Mouse (Mus musculus) kidney, postnatal 0 days (tissue): ENCODE data around the gene Cnnm2. TPM values are rescaled to one million over a fixed set of nuclear protein-coding genes. Genes with fewer than 3 reads are reported as not detected.

Experiments
- ATAC-seq: fragments of 200-750 bp; cut with Nextera tagmentation; replicated peaks from 2 replicates; pipeline ENCODE4 v1.8.0; 2017; ENCODE audit warnings: low read depth, moderate number of reproducible peaks, moderate TSS enrichment, moderate library complexity; ENCODE audit not compliant: low FRiP score
- DNase-seq: peaks from one replicate; pipeline ENCODE4 v3.0.0-alpha.2; 2016; ENCODE audit warnings: low spot score
- H3K27ac ChIP-seq: fragments of 300-500 bp; sonication (generic); 2 replicates; pipeline ENCODE4 v1.5.1; 2014; ENCODE audit warnings: mild to moderate bottlenecking
- H3K27me3 ChIP-seq: fragments of 300-500 bp; sonication (generic); 2 replicates; pipeline ENCODE4 v1.6.1; 2014; ENCODE audit warnings: low read length, mixed read lengths; ENCODE audit not compliant: insufficient read depth
- H3K36me3 ChIP-seq: fragments of 300-500 bp; sonication (generic); 2 replicates; pipeline ENCODE4 v1.6.1; 2014; ENCODE audit warnings: low read length, mixed read lengths; ENCODE audit not compliant: insufficient read depth
- H3K4me1 ChIP-seq: fragments of 300-500 bp; sonication (generic); replicated peaks from 2 replicates; pipeline ENCODE4 v1.6.1; 2014; ENCODE audit warnings: antibody characterized with exemption, low read length, mixed read lengths; ENCODE audit not compliant: insufficient read depth
- H3K4me2 ChIP-seq: fragments of 300-500 bp; sonication (generic); 2 replicates; pipeline ENCODE4 v1.6.1; 2014; ENCODE audit warnings: mild to moderate bottlenecking, low read length, moderate library complexity, mixed read lengths
- H3K4me3 ChIP-seq: fragments of 300-500 bp; sonication (generic); replicated peaks from 2 replicates; pipeline ENCODE4 v1.5.1; 2014; ENCODE audit warnings: low read depth, low read length
- H3K9ac ChIP-seq: fragments of 300-500 bp; sonication (generic); 2 replicates; pipeline ENCODE4 v1.6.1; 2014; ENCODE audit warnings: low read depth, low read length
- H3K9me3 ChIP-seq: fragments of 300-500 bp; sonication (generic); replicated peaks from 2 replicates; pipeline ENCODE4 v1.6.1; 2016; ENCODE audit warnings: low read length, inconsistent platforms, mixed read lengths
- CTCF ChIP-seq: IDR thresholded peaks from 2 replicates; pipeline ENCODE4 v1.5.1; 2016; ENCODE audit warnings: antibody characterized with exemption, low read depth, mild to moderate bottlenecking, moderate library complexity
- WGBS: fragments of 180-500 bp; shearing (Covaris S2); extraction: QIAGEN DNeasy Blood & Tissue Kit; methylation state at CpG from one replicate; pipeline ENCODE4 v1.1.7; 2014; 5-methylcytosine and 5-hydroxymethylcytosine counted together
- polyA plus RNA-seq: library from polyadenylated mRNA; unstranded; fragments of >200 nt; fragmentation: Nextera tagmentation; extraction: Ambion mirVana; gene quantifications from 2 replicates; pipeline ENCODE4 v1.2.1, GENCODE M21; 2015

Cnnm2 gene
- polyA plus RNA-seq, 1 experiment from 2014 or later: 11.0 TPM

DNA sequence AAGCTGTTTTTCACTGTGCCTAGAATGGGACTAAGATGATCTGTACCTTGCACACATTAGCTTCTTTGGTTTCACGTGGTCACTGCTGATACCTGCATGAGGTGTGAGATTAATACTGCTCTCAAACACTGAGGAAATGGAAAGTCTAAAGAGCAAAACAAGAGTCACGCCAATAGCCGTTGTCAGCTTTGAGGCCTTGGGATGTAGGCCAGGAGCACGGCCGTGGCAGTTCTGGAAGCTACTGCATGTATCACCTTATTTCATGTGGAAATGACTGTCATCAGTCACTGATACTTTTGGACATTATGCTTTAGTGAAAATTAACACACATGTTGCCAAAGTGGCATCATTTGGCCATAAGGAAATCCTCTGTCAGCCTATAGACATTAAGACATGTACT, 46.9 kb downstream of the Cnnm2 start:
- Histone ChIP-seq H3K4me2 (no peak overlapping the region), H3K36me3 (no peaks in the 10 kb centered on the region), H3K4me1 (no peaks in the 10 kb centered on the region), H3K9ac (no peak overlapping the region), H3K4me3 (no peak overlapping the region), H3K9me3 (no peaks in the 10 kb centered on the region), H3K27me3 (no peaks in the 10 kb centered on the region), H3K27ac (no peak overlapping the region)
- no peak for TF ChIP-seq CTCF
- DNase-seq: no peak
- 94% methylated on average over 5 of the region's 5 CpGs for WGBS
- no peak for ATAC-seq

DNA sequence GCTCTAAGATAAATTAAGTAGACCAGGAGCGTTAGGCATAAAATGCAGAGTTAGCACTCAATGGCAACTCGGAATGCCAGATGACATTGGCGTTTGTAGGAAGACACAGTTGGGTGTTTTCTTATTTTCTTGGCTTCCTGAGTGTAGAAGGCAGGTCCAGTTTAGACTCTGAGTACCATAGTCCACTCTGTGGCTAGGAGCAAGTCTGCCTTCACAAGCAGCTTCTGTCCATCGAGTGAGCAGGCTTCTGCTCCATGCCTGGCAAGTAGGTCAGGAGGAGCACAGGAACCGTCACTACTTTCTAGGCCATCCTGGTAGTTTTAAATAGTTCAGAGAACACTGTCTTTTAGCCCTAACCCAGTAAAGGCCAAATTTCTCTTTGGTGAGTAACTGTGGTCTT, 47.6 kb downstream of the Cnnm2 start:
- Histone ChIP-seq H3K36me3 (no peaks in the 10 kb centered on the region), H3K27me3 (no peaks in the 10 kb centered on the region), H3K9ac (no peak overlapping the region), H3K27ac (no peak overlapping the region), H3K9me3 (no peaks in the 10 kb centered on the region), H3K4me1 (no peaks in the 10 kb centered on the region), H3K4me3 (no peak overlapping the region), H3K4me2 (no peak overlapping the region)
- no peak for ATAC-seq
- TF ChIP-seq CTCF: no peak
- no peak for DNase-seq
- WGBS: 87% methylated on average over 5 of the region's 5 CpGs

DNA sequence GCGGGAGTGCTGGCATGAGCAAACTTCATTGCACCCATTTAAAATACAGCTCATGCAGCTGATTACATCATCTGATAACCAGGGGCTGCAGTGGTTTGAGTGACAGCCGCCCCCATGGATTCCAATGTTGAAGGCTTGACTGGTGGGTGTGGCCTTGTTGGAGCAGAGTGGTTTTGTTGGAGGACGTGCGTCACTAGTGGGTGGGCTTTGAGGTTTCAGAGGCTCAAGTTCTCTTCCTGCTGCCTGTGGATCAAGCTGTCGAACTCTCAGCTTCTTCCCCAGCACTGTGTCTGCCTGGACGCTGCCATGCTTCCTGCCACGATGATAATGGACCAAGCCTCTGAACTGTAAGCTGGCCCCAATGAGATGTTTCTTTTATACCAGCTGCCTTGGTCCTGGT, 57.9 kb downstream of the Cnnm2 start:
- no peak for TF ChIP-seq CTCF
- Histone ChIP-seq H3K9ac (no peak overlapping the region), H3K27me3 (no peaks in the 10 kb centered on the region), H3K9me3 (no peaks in the 10 kb centered on the region), H3K4me1 (0 out of 2 replicates have a peak, but pooled peaks cover 2% of the 10 kb centered on the region), H3K36me3 (no peaks in the 10 kb centered on the region), H3K4me3 (no peak overlapping the region), H3K27ac (no peak overlapping the region), H3K4me2 (no peak overlapping the region)
- DNase-seq (no peak), ATAC-seq (no peak)
- 56% methylated on average over 7 of the region's 7 CpGs for WGBS

DNA sequence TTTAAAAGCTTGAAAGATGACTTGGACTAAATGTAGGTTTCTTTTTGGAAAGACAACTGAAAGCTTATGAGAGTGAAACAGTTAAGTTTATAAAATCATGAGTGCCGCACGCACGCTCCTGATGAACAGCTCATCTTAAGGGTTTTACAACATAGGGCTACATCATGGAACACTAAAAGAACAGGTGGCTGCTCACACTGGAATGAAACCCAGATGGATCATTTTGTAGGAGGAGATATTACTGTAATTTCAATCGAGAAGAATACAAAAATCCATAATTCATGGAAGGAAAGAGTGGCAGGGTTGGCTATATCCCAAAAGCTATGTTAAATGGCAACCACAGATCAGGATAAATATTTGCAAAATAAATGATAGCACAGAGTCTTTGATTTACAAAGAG, 61.1 kb downstream of the Cnnm2 start:
- no peak for TF ChIP-seq CTCF
- no peak for DNase-seq
- H3K9me3 ChIP-seq: no peaks in the 10 kb centered on the region
- H3K4me1 ChIP-seq: 0 out of 2 replicates have a peak, but pooled peaks cover 2% of the 10 kb centered on the region
- no peak overlapping the region for H3K27ac ChIP-seq
- H3K36me3 ChIP-seq: no peaks in the 10 kb centered on the region
- WGBS: 81% methylated on average over 4 of the region's 4 CpGs
- no peaks in the 10 kb centered on the region for H3K27me3 ChIP-seq
- no peak overlapping the region for H3K4me2 ChIP-seq
- H3K4me3 ChIP-seq: no peak overlapping the region
- no peak overlapping the region for H3K9ac ChIP-seq
- ATAC-seq: no peak

DNA sequence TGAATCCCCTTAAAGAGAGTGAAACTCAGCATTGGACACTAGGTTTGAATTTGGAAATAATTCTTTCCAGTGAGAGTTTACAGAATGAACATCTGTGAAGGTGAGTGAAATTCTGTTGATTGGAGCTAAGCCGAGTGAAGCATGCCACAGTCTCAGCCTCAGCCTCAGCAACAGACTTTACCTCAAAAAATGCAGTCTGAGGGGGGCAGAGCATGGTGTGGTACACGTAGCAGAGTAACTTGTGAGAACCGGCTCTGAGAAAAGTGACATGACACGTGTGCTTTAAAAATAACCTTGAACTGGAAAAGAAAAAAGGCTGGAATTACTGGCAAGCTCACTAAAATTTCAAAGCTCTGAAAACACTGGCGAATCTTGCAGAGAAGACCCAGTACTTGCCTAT, 62.4 kb downstream of the Cnnm2 start:
- H3K9ac ChIP-seq: no peak overlapping the region
- 0 out of 2 replicates have a peak, but pooled peaks cover 2% of the 10 kb centered on the region for H3K4me1 ChIP-seq
- DNase-seq (no peak), ATAC-seq (no peak)
- no peak overlapping the region for H3K4me3 ChIP-seq
- TF ChIP-seq CTCF: no peak
- no peak overlapping the region for H3K4me2 ChIP-seq
- H3K36me3 ChIP-seq: no peaks in the 10 kb centered on the region
- 51% methylated on average over 5 of the region's 5 CpGs for WGBS
- no peaks in the 10 kb centered on the region for H3K9me3 ChIP-seq
- H3K27me3 ChIP-seq: no peaks in the 10 kb centered on the region
- 0 out of 2 replicates have a peak overlapping the region, but pooled peaks have one; percentile 20 for H3K27ac ChIP-seq

DNA sequence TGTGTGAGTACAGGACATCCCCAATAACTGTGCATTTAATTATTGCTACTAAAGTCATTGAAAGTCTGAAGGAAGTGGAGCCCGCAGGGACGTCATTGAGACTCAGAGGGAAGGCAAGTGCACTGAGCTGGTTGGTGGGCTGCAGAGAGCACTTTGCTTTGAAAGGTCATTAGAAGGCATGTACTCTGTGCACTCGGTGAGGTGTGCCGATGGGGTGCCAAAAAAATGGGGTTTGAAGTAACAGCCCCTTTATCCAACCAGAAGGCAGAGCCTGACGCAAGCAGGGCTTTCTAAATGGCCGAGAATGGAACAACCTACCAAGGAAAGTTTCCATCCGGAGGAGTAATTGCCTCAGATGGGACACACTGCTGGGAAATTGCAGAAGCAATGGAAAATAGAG, 63.5 kb downstream of the Cnnm2 start:
- no peaks in the 10 kb centered on the region for H3K9me3 ChIP-seq
- no peak overlapping the region for H3K4me2 ChIP-seq
- DNase-seq: no peak
- ATAC-seq: no peak
- H3K4me3 ChIP-seq: no peak overlapping the region
- H3K27ac ChIP-seq: no peak overlapping the region
- no peaks in the 10 kb centered on the region for H3K27me3 ChIP-seq
- 71% methylated on average over 7 of the region's 7 CpGs for whole genome bisulfite sequencing
- no peaks in the 10 kb centered on the region for H3K4me1 ChIP-seq
- H3K9ac ChIP-seq: no peak overlapping the region
- TF ChIP-seq CTCF: no peak
- H3K36me3 ChIP-seq: no peaks in the 10 kb centered on the region

DNA sequence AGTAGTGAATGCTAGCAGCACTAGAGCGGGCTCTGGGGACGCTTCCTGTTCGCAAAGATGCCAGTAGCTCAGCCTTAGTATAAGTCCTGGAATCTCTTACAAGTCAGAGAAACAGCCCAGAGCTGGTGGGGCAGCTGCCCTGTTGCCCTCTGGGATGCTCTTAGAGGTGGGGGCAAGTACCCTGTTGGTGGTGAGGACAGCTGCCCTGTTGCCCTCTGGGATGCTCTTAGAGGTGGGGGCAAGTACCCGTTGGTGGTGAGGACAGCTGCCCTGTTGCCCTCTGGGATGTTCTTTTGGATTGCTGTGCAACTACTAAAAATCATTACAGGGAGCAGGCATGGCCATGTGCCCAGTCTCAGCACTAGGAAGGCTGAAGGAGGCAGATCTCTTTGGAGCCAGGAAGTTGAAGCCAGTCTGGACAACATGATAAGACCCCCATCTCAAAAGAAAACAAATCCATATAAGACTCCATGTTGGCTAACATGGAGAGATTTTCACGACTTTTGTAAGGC, 66.3 kb downstream of the Cnnm2 start:
- 80% methylated on average over 5 of the region's 5 CpGs for WGBS
- no peak for DNase-seq
- H3K9me3 ChIP-seq: no peaks in the 10 kb centered on the region
- no peaks in the 10 kb centered on the region for H3K27me3 ChIP-seq
- no peak overlapping the region for H3K4me2 ChIP-seq
- no peak overlapping the region for H3K27ac ChIP-seq
- 0 out of 2 replicates have a peak, but pooled peaks cover 4% of the 10 kb centered on the region for H3K4me1 ChIP-seq
- no peak overlapping the region for H3K4me3 ChIP-seq
- no peak overlapping the region for H3K9ac ChIP-seq
- H3K36me3 ChIP-seq: no peaks in the 10 kb centered on the region
- no peak for TF ChIP-seq CTCF
- ATAC-seq: no peak
